Mouse (Mus musculus) spleen, postnatal 36 days (tissue): Measurements from ENCODE around the gene Slc22a2.
"Not testable (repeated sequence)": the region's sequence is repeated elsewhere in the genome, so short reads cannot be mapped to it uniquely, and the experiment has no call there.

Experiments
- DNase-seq, 2 experiments: peaks; one replicate each; pipeline ENCODE4 v3.0.0; 2022; ENCODE audit warnings: low spot score in 2 of 2, mixed read lengths in 1 of 2

Slc22a2 gene

DNA sequence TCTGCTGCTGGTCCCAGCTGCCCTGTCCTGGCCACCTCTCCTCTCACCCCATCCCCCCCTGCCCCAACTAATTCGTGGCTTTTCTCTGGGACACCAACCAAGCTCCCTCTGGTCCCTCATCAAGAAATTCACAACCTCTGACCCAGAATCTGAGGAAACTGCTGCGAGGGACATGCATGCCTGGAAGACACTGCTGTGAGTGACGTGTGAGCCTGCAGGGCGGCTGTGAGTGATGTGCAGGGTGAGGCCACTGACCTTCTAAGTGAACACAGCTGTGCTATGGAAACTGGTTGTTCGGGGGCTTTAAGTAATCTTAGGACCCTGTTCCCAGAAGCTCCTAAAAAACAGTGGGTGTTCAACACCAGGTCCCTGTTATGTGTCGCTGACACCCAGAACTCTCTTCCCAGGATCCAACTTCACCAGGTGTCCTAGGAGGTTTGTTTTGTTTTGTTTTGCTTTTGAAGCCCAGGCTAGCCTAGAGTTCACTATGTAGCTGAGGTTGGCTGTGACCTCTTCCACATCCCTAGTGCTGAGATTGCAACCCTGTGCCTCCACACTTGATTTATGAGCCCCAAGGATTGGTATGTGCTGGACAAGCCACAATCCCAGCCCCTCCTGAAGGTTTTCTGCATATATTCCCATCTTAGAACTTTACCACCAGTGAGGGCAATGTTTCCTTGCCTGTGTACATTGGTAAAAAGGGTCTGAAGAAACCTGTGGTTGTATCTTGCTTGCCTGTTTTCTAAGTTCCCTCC is 47.2 kb downstream of the Slc22a2 start:
- no peak for DNase-seq

DNA sequence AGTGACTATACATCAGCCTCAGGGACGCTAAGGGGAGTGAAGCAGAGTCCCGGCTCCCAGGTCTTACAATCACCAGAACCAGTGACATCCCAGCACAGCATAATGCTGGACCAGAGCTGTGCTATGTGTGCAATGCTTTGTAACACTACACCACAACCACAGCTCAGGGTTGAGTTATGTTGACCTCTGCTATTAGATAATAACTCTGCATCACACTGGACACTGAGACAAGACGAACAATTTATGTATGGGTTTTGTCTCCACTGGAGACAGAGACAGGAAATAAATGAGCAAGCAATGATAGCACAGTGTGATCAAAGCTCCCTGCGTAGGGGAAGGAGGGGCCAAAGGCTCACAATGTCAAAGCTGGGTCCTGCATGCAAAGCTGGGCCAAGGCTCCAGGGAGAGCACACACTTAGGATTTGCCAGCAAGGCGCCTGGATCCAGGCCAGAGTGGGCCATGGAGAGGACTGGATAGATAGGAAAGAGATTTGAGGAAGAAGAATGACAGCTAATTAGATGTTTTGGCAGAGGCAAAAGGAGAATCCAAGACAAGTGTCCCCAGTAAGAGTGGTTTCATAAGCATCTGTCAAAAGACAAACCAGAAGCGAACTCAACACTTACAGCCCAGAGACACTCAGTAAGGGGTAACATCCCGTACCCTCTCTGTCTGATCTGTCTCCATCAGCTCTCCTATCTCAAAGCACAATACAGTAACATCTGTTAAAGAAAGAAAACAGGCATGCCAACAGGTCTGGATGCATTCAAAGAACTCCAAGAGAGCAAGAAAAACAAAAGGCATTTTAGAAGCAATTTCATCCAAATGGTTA is 48.1 kb downstream of the Slc22a2 start:
- DNase-seq: no peak

DNA sequence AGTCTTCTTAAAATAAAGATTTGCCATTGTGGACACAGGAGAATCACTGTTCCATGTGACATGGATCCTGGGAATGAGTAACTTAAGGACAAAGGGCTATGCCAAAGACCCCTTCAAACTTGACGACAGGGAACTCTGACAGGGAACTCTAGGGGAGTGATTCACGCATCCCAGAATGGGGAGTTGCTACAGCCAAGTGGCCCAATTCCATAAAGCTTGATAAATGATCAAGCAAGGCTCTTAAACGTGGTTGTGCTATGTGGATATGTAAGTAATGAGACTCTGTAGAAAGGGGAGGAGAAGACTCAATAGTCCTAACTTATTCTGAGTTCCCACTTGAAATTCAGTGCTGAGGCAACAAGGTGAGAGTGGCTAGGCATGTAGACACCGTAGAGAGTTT is 50.9 kb downstream of the Slc22a2 start:
- DNase-seq: no peak

DNA sequence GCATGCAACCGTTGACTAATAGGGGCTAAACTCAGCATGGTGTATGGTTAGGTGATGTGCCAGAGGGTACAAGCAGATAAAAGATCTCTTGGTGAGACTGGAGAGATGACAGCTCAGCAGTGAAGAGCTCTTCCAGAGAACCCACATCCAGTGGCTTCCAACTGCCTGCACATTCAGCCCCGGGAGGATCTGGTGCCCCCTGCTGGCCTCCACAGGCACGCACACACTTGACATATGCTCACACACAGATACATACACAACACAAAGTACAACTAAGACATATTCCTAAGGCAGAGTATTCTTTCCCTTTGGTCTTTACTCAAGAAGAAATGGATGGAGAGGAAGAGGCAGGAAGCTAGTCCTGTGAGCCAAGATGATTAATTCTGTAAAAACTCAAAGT is 55.7 kb downstream of the Slc22a2 start:
- no peak for DNase-seq

DNA sequence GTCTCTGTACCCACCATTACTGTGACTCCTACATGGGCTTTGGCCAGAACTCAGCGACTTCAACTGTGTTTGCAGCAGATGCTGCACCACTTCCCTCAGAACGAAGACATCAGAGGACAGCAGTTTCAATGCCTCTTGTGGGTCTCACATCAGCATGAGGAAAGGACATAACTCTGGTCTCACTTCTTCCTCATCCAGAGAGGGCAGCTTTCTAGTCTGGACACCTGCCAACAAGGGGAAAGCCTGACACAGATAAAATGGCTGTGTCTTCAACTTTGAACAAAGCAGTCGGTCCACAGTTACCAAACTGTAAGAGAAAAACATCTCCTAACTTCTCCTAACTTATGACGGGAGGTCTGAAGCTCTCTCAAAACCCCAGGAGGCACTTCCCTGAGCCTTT is 57.2 kb downstream of the Slc22a2 start:
- DNase-seq: no peak

DNA sequence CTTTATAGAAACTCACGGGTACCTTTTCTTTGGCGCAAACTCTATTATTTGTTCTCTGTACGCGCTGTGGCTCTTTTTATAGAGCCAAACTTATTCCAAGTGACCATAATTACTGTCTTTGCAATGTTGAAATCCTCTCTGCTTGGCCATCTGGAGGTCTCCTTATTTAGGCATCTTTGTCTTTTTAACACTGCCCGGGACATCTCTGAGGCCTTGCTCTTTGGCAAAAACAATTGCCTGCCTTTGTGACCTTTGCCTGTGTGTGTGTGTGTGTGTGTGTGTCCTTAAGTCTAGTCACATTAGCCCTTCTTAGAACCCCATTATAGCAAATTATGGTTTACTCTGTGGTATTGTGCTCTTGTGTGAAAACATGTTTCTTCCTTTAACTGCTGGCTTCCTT is 61.5 kb downstream of the Slc22a2 start:
- no peak for DNase-seq

DNA sequence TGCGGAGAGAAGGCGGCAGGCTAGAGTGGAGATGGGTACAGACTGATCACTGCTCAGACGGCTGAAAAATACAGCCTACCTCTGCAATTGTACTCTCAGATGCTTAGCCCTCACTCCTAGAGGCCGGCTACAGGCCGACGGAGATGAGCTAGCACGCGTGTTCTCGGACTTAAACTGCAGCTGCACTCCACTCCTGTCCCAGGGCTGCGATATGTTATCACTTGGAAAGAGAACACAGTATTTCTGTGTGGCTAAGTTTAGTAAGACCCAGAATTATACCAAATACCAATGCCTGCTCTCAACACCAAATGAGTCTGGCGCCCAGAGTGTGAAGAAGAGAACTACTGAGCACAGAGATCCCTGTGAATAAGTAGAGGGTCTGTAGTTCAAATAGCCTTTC is 68.7 kb downstream of the Slc22a2 start:
- DNase-seq: no peak

DNA sequence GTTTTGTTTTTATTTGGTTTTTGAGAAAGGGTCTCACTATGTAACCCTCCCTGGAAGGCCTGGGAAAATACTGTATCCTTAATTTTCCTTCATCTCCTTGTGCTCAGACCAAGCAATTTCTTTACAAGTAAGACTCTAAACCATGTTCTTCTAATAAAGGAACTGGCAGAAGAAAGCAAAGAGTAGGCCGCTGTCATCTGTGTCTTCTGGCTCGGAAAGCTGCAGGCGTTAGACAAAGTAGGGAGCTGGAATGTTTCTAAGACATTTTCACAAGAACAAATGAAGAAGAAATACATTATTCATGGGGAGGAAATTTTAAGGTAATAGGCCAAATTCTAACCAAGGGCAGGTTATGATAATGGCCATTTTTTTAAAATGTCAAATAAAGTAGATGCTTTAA is 70.1 kb downstream of the Slc22a2 start:
- DNase-seq: no peak

DNA sequence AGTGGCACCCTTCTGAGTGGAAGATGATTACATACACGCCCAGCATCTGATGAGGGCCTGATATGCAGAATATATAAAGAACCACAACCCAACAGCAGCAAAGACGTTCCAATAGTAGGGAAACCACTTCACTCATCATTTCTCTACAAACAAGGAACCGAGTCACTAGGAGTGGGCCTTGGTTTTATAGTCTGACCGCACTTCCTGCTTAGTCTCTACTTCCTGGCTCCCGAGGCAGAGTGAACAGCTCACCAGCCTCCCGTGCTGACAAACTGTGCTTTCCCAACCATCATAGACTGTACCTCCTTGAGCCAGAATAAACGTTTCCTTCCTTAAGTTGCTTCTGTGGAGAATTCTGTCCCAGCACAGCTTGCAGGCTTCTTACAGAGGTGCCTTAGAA is 71.9 kb downstream of the Slc22a2 start:
- DNase-seq: peak; percentile 10 to 11

DNA sequence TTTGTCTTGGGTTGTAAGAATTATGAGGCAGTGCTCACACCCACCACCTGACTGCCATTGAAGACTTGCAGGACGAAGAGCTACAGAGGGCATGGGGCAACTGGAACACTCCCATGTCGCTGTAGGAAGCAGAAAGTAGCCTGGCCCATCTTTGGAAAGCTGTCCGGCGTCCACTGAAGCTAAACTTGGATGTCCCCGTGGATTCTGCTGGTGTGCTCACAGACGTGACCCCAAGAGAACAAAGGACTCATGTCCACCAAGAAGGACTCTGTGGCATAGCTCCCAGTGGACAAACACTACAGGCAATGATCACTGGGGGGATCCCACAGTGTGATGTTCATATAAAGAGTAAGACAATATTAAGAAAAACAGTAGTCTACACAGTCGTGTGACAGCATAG is 74.9 kb downstream of the Slc22a2 start:
- DNase-seq: no peak

DNA sequence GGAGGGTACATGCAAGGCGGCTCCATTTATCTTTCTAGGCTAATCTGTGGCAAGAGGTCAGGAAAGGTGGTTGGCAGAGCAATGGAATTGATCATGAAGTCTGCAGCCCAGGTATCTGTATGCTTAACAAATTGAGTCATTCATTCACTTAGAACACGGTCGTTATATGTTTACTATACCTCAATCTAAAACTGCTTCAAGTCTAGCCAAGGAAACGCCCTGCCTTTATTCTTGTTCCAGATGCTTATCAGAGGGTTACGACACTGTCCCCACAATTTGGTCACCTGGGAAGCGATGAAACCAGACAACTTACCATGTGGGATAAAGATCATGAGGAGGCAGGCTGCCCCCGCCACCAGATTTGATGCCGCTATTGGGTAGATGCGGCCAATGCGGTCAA is 75.3 kb downstream of the Slc22a2 start:
- DNase-seq: no peak

DNA sequence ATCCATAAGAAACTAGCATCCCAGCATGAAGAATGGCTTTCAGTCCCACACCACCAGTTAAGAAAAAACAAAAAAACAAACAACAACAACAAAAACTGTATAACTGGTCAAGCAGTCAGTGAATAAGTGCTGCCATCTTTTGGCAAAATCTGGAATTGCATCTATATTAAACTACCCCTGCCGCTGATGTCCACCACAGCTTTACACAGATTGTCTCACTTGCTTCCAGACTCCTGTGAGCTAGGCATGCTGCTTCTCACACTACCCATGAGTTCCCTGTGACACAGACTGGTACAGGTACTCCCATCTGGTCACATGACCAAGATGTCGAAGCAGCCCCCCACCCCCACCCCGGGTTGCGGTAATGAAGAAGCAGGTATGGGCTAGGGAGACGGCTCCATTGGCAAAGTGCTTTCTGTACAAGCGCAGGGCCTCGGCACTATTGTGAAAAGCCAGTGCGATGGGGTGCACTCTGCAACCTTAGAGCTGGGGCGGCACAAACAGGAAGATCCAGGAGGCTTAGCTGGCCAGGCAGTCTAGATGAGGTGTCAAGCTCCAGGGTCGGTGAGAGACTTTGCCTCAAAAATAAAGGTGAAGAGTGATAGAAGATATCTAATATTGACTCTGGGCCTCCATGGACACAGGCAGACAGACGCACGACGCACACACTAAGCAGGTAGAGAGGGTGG is 76.8 kb downstream of the Slc22a2 start:
- DNase-seq: no peak

DNA sequence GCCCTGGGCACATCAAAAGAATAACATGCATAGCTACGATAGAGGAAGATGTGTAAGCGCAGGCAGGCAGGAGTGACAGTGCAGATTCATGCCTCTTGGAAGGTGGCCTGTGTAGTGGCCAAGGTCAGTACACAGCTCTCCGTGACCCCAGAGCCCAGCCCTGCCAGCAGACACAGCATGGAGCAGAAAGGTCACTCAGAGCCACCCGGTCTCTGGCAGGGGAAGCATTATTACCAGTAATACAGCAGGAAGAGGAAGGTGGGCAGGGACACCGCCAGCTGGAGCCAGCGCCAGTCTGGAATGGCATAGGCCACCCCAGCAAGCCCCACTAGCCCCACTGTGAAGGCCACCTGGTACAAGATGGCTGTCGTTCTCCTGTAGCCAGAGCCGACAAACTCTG is 80.2 kb downstream of the Slc22a2 start:
- DNase-seq: no peak

DNA sequence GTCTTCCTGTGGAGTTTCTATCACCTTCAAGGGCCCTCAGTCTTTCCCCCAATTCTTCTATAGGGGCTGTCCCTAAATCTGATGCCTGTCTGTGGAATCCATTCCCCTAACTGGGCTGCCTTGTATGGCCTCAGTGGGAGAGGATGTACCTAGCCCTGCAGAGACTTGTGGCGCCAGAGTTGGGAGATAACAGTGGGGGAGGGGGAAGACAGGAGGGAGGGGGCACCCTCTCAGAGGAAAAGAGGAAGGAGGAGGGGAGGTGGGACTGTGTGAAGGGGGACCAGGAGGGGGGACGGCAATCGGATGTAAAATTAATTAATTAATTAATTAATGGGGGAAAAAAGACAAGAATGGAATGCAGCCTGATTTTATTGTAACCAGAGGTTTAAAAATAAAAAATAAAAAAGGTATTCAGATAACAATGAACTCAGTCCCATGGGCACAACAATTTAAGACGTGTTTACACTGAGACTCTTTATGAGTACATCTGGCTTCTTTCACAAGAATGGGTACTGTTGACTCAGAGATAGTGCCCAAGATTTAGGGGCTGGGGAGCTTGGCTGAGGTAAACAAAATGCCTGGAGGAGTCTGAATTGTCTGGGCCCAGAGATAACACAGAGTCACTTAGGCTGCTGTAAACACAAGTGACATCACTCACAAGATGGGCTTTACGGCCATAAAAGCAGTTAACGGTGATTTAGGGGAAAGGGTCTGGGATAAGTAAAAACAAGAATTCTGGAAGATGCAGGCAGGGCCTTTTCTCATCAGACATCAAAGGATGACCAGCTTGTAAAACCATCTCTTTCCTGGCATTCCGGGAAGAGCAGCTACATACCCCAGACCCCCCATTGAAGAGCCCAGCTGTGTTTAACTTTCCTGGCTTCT is 84.8 kb downstream of the Slc22a2 start:
- no peak for DNase-seq

DNA sequence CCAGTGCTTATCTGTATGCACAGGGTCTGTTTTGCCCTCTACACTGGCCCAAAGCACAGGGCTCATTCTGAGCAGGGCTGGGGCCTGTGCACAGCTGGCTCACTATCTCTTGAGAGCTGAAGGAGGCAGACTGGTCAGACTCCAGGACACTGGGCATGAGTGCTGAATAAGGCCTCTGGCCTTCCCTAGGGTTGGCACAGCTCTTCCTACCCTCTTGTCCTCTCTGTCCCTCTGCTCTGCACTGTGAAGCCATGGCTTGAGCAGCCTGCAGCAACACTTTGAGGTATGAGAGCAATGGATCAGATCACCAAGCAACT is 85.4 kb downstream of the Slc22a2 start:
- no peak for DNase-seq

DNA sequence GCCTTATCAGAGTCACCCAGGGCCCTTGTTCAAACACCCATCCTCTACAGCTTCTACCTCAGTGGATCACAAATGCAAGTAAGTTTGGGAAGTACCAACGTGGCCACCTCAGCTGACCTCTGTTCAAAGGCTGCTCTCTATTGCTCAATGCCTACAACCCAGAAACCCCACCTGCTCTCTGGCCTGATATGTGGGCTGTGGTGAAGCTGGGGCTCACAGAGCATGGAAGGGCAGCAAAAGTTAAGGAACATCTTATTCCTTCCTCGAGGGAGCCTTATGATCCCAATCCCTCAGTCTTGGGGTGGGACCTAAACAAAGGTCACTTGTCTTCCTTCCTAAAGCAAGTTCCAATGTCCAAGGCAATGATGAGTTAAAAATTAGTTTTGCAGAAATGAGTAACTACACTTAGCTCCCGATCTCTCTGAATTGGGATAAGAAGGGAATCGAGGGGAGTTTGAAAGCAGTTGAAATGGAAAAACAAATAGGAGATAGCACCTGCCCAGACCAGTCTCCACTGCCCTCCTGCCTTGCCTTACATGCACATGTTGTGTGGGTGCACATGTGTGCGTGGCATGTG is 87.2 kb downstream of the Slc22a2 start:
- DNase-seq: no peak

DNA sequence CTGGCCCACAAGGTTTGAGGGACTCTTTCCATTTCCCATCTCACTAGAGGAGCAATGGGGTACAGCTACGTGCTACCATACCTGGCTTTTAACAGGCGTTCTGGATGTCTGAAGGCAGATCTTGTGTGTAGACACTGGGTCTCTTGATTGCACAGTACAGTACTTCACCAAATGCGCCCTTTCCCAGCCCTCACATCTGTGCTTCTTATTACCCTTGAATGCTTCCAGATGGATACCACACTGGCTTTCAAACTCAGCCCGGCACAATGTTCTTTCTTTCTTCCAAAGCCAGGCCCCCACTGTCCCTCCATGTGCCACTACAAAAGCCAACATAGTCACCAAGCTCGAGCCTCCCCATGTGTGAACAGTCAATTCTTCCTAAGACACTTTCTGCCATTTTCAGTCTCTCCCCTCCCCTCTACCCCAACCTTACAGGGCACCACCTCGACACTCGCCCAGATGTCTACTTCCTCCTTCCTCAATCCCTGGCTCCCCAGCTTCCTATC is 88.4 kb downstream of the Slc22a2 start:
- DNase-seq: no peak

DNA sequence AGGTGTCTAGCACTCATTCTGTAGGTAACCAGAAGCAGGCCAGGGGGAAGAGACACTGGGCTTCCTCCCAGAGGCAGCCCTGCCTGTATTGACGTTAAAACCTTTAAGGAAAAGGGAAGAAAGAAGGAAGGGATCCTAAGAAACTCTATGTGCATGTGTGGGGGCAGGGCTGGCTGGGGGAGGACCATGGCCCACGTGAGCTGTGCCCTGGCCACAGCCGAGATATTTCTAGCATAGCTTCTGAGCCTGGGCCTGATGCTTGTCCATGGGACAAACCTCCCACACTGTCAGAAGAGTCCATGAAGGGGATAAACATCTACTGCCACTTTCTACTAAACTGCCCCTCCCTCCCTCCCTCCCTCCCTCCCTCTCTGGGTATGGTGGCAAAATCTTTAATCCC is 89.9 kb downstream of the Slc22a2 start:
- no peak for DNase-seq

DNA sequence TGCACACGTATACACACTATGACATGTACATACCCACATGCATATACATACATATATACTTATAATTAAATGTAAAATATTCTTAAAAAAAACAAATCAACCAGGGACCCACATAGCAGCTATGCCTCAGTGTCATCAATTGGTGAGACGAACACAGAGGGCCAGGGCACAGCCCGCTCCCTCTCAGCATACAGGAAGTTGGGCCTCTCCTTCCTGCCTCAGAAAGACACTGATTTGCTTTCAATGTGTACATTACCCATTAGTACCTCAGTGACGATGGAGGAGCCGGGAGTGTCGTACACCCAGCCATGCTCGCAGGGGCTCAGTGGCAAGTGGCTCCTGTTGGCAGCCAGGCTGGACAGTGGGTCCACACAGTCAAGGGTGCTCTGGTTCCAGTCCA is 91.0 kb downstream of the Slc22a2 start:
- not testable (repeated sequence) for DNase-seq

DNA sequence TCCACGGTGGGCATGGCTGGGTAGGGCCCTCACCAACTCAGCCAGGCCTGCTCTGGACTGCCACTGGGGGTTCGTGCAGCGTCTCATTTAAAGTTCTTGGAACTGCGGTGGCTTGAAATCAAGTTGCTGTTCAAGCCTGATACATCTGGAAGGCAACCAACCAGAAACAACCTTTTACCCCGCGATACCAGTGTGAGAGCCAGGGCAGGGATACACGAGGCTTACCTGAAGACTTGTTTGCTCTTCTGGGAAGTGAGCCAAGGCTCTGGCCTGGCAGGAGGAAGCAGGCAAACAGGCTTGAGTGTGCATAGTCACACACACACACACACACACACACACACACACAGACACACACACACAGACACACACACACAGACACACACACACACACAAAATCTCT is 91.7 kb downstream of the Slc22a2 start, which contains the start of gene Slc22a1:
Gene Slc22a1 (minus strand): TSS at position 184 of the 400 bp plus-strand sequence.
- DNase-seq: no peak

DNA sequence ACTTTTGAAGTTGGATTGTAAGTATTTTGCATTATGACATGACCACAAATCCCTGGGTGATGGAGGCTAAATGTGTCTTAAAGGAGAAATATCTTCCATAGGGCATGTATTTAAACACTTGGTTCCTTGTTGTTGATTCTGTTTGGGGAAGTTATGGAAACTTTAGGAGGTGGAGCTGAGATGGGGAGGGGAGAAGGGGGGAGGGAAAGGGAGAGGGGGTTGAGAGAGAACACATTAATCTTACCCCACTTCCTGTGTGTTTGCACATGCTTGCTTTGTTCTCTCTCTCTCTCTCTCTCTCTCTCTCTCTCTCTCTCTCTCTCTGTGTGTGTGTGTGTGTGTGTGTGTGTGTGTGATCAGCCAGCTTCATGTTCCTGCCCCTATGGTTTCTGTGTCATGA is 93.2 kb downstream of the Slc22a2 start:
- no peak for DNase-seq
